In the genomic region with DNA sequence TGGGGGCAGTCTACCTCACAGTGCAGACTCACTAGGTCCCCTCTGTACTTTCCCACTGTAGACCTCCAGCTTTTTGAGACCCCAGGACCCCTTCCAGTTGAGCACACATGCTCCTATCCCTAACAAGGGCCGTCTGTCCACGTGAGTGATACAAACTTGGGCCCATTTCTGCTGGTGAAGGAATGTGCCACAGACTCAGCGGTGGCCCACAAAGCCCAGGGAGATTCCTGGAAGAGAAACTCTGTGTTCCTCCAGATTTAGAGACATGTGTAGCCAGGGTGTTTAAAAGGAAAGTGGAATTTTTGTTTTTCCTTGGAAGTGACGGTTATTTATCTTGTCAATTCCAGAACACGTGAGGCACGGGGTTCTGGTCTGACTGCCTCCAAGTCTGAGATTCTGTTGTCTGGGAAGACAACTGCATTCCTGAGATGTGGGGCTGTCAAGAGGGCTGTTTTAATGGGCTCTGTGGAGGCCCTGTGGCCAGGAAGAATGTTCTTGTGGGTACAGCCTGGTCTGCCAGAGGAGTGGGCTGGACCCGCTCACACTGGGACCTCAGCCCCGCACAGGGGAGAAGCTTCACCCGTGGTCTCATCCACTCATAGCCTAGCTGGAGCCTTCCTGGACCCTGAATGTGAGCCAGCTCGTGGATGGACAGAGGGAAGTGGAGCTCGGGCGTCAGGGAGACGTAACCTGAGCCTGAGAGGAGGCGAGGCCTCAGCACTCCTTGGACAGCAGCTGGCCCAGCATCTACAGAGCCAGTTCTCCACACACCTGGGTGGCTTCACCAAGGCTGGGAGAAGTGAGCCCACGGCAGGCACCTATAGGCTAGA, we compare ENCODE assay signal across 10 mouse cellular contexts. TPM values are rescaled to one million over a fixed set of nuclear protein-coding genes. Genes with fewer than 3 reads are reported as not detected.
DNase-seq lines count a peak whose midpoint lies in the region; ATAC-seq and TF ChIP-seq lines count a peak whose summit lies in the region.
"Had no signal": no experiment of that assay in that cellular context is flagged by ENCODE, and none has a peak within 500 bp of the region (broad histone marks: within the 10 kb centered on the region; RNA-seq: fewer than 3 reads in every experiment).

No protein-coding gene starts in this region.

- peaks cover 15% of the 10 kb centered on the region for H3K4me1 ChIP-seq in forebrain, postnatal 0 days (ENCODE audit: insufficient read depth)
- H3K4me1 ChIP-seq in forebrain, embryonic 11.5 days (replicated peaks; ENCODE audit: control insufficient read depth, insufficient read depth, low read length), result no peaks in the 10 kb centered on the region
- peaks cover 5% of the 10 kb centered on the region; the same call in 1 of the 2 replicates for H3K4me1 ChIP-seq in midbrain, postnatal 0 days (ENCODE audit: insufficient read depth, low read length)
- H3K4me1 ChIP-seq in midbrain, embryonic 14.5 days (ENCODE audit: control insufficient read depth, insufficient read depth, low read length), result peaks cover 8% of the 10 kb centered on the region; the same call in 1 of the 2 replicates

- H3K27ac ChIP-seq in forebrain, postnatal 0 days (ENCODE audit: low read depth, low read length), result no peak overlapping the region
- H3K27ac ChIP-seq in forebrain, embryonic 11.5 days (ENCODE audit: low read depth, low read length), result no peak overlapping the region
- H3K27ac ChIP-seq in midbrain, postnatal 0 days (ENCODE audit: low read depth, low read length), result no peak overlapping the region
- no peak overlapping the region for H3K27ac ChIP-seq in midbrain, embryonic 14.5 days (replicated peaks; ENCODE audit: low read depth, low read length)

- WGBS in forebrain, postnatal 0 days, result 66% methylated on average over 15 of the region's 15 CpGs
- 70% methylated on average over 15 of the region's 15 CpGs for WGBS in forebrain, embryonic 11.5 days
- 74% methylated on average over 15 of the region's 15 CpGs for WGBS in midbrain, postnatal 0 days
- WGBS in midbrain, embryonic 14.5 days, result 74% methylated on average over 15 of the region's 15 CpGs

- peak; percentile 8; the same call in 1 of the 2 replicates for ATAC-seq in forebrain, postnatal 0 days
- no peak for ATAC-seq in forebrain, embryonic 11.5 days (replicated peaks; ENCODE audit: low FRiP score)
- peak; percentile 22; the same call in 1 of the 2 replicates for ATAC-seq in midbrain, postnatal 0 days (ENCODE audit: low FRiP score)
- no peak for ATAC-seq in midbrain, embryonic 14.5 days (ENCODE audit: low FRiP score, low TSS enrichment)
- no peak for ATAC-seq in erythroblast, adult 5-6 weeks (replicated peaks; ENCODE audit: low FRiP score, poor library complexity, severe bottlenecking)

- no peaks in the 10 kb centered on the region for H3K36me3 ChIP-seq in forebrain, postnatal 0 days (ENCODE audit: insufficient read depth)
- H3K36me3 ChIP-seq in forebrain, embryonic 11.5 days (ENCODE audit: control insufficient read depth, insufficient read depth, low read length), result no peaks in the 10 kb centered on the region
- no peaks in the 10 kb centered on the region for H3K36me3 ChIP-seq in midbrain, postnatal 0 days (ENCODE audit: insufficient read depth, low read length)
- no peaks in the 10 kb centered on the region for H3K36me3 ChIP-seq in midbrain, embryonic 14.5 days (ENCODE audit: control insufficient read depth, insufficient read depth, low read length)

- no peaks in the 10 kb centered on the region for H3K9me3 ChIP-seq in forebrain, postnatal 0 days (ENCODE audit: low read length)
- no peaks in the 10 kb centered on the region for H3K9me3 ChIP-seq in forebrain, embryonic 11.5 days (ENCODE audit: control insufficient read depth, low read length)
- no peaks in the 10 kb centered on the region for H3K9me3 ChIP-seq in midbrain, postnatal 0 days (ENCODE audit: low read length)
- peaks cover 3% of the 10 kb centered on the region; the same call in 1 of the 2 replicates for H3K9me3 ChIP-seq in midbrain, embryonic 14.5 days (ENCODE audit: control insufficient read depth, low read length)

- TF ChIP-seq CTCF in forebrain, postnatal 0 days (IDR thresholded peaks at IDR 0.05; ENCODE audit: low read depth), result no peak
- TF ChIP-seq CTCF in midbrain, postnatal 0 days (IDR thresholded peaks at IDR 0.05), result no peak

- DNase-seq in forebrain, postnatal 0 days, result no peak
- DNase-seq in forebrain, embryonic 11.5 days (ENCODE audit: low spot score), result no peak
- no peak for DNase-seq in midbrain, postnatal 0 days (ENCODE audit: low spot score)
- DNase-seq in midbrain, embryonic 14.5 days, result no peak
- DNase-seq in kidney, adult 9 months, result peak; percentile 63
- DNase-seq in yolk sac, embryonic 10.5 days (ENCODE audit: low spot score), result peak; percentile 30
- no peak for DNase-seq in spleen, adult 12 weeks (ENCODE audit: low spot score)

- H3K9ac ChIP-seq in forebrain, postnatal 0 days, result no peak overlapping the region
- H3K9ac ChIP-seq in forebrain, embryonic 11.5 days (ENCODE audit: low read length), result no peak overlapping the region
- H3K9ac ChIP-seq in midbrain, postnatal 0 days (replicated peaks; ENCODE audit: low read length, poor library complexity, severe bottlenecking), result no peak overlapping the region
- H3K9ac ChIP-seq in midbrain, embryonic 14.5 days (replicated peaks; ENCODE audit: low read length), result no peak overlapping the region

- no peak overlapping the region for H3K4me2 ChIP-seq in forebrain, postnatal 0 days (ENCODE audit: low read depth)
- no peak overlapping the region for H3K4me2 ChIP-seq in forebrain, embryonic 11.5 days (ENCODE audit: low read depth, low read length, severe bottlenecking)
- no peak overlapping the region for H3K4me2 ChIP-seq in midbrain, postnatal 0 days (ENCODE audit: low read depth, low read length, poor library complexity, severe bottlenecking)
- no peak overlapping the region for H3K4me2 ChIP-seq in midbrain, embryonic 14.5 days (ENCODE audit: low read length)

- no peak overlapping the region for H3K4me3 ChIP-seq in forebrain, postnatal 0 days (ENCODE audit: low read depth, low read length)
- H3K4me3 ChIP-seq in forebrain, embryonic 11.5 days (ENCODE audit: low read depth, low read length), result no peak overlapping the region
- H3K4me3 ChIP-seq in midbrain, postnatal 0 days (ENCODE audit: low read depth, low read length), result no peak overlapping the region
- no peak overlapping the region for H3K4me3 ChIP-seq in midbrain, embryonic 14.5 days (replicated peaks; ENCODE audit: low read depth, low read length)

- no peaks in the 10 kb centered on the region for H3K27me3 ChIP-seq in forebrain, postnatal 0 days (ENCODE audit: insufficient read depth, low read length)
- no peaks in the 10 kb centered on the region for H3K27me3 ChIP-seq in forebrain, embryonic 11.5 days (ENCODE audit: control insufficient read depth, insufficient read depth, low read length)
- H3K27me3 ChIP-seq in midbrain, postnatal 0 days (ENCODE audit: insufficient read depth, low read length), result no peaks in the 10 kb centered on the region
- no peaks in the 10 kb centered on the region for H3K27me3 ChIP-seq in midbrain, embryonic 14.5 days (ENCODE audit: control insufficient read depth, insufficient read depth, low read length)

RNA-seq across cellular contexts. Expression of a gene that starts 33.0 kb away (rescaled TPM):
- 0.14 and 0.31 TPM in 2 replicates for total RNA-seq in forebrain, postnatal 0 days (2014; rRNA removed)
- polyA plus RNA-seq in forebrain, postnatal 0 days (2015; fragmentation: Nextera tagmentation; extraction: Ambion mirVana), result not detected in 2 replicates
- not detected in 2 replicates for polyA plus RNA-seq in forebrain, embryonic 11.5 days (2014; fragmentation: Nextera tagmentation; extraction: Ambion mirVana)
- not detected in 2 replicates for total RNA-seq in midbrain, postnatal 0 days (2014; rRNA removed)
- not detected in 2 replicates for polyA plus RNA-seq in midbrain, postnatal 0 days (2015; fragmentation: Nextera tagmentation; extraction: Ambion mirVana)
- not detected in 2 replicates for polyA plus RNA-seq in midbrain, embryonic 14.5 days (2014; fragmentation: Nextera tagmentation; extraction: Ambion mirVana)
- not detected in 2 replicates for total RNA-seq in erythroblast, adult 5-6 weeks (2015; ENCODE audit: low replicate concordance)
- total RNA-seq in erythroblast, adult 5-6 weeks (2017; ENCODE audit: low replicate concordance), result not detected in 2 replicates
- polyA plus RNA-seq: brain, embryonic 14.5 days; liver, embryonic 16.5 days had no signal

RNA-seq across cellular contexts. Expression of a gene that starts 34.9 kb away (rescaled TPM):
- total RNA-seq in forebrain, postnatal 0 days (2014; rRNA removed), result 64.2 and 65.7 TPM in 2 replicates
- 48.7 and 57.0 TPM in 2 replicates for polyA plus RNA-seq in forebrain, postnatal 0 days (2015; fragmentation: Nextera tagmentation; extraction: Ambion mirVana)
- polyA plus RNA-seq in forebrain, embryonic 11.5 days (2014; fragmentation: Nextera tagmentation; extraction: Ambion mirVana), result 9.8 and 10.5 TPM in 2 replicates
- total RNA-seq in midbrain, postnatal 0 days (2014; rRNA removed), result 73.6 and 91.0 TPM in 2 replicates
- 63.0 and 67.8 TPM in 2 replicates for polyA plus RNA-seq in midbrain, postnatal 0 days (2015; fragmentation: Nextera tagmentation; extraction: Ambion mirVana)
- polyA plus RNA-seq in midbrain, embryonic 14.5 days (2014; fragmentation: Nextera tagmentation; extraction: Ambion mirVana), result 17.7 and 19.2 TPM in 2 replicates
- not detected in 2 replicates for total RNA-seq in erythroblast, adult 5-6 weeks (2015; ENCODE audit: low replicate concordance)
- 0.09 and 3.1 TPM in 2 replicates for total RNA-seq in erythroblast, adult 5-6 weeks (2017; ENCODE audit: low replicate concordance)

Comparison
In these comparisons a context has a peak if more than half of its experiments do, and no peak if none do; other contexts are left out.
1. ATAC-seq: peak in forebrain, postnatal 0 days (single experiment) and midbrain, postnatal 0 days (single experiment); none in forebrain, embryonic 11.5 days (single experiment), midbrain, embryonic 14.5 days (single experiment) and erythroblast, adult 5-6 weeks (single experiment).
2. DNase-seq: peak in kidney, adult 9 months (single experiment) and yolk sac, embryonic 10.5 days (single experiment); none in forebrain, postnatal 0 days (single experiment), forebrain, embryonic 11.5 days (single experiment), midbrain, postnatal 0 days (single experiment), midbrain, embryonic 14.5 days (single experiment) and spleen, adult 12 weeks (single experiment).